ENCODE assay signal across 8 mouse cellular contexts in genomic region chr13:78181930-78182558, GRCm38 (mm10). TPM values are rescaled to one million over a fixed set of nuclear protein-coding genes. Genes with fewer than 3 reads are reported as not detected.
DNase-seq lines count a peak whose midpoint lies in the region; ATAC-seq and TF ChIP-seq lines count a peak whose summit lies in the region.

No protein-coding gene starts in this region.

- DNase-seq in gastrocnemius, adult 2 months: no peak
- no peak for DNase-seq in gastrocnemius, postnatal 4 days (ENCODE audit: low spot score in 2 of 2)
- no peak for DNase-seq in urinary bladder, postnatal 36 days (ENCODE audit: low spot score in 2 of 2)
- no peak for DNase-seq in lung, postnatal 4 days
- no peak for DNase-seq in lung, postnatal 25 days (ENCODE audit: low spot score)

- H3K36me3 ChIP-seq in megakaryocyte, embryonic 14.5 days (replicated peaks; ENCODE audit: low read length): no peaks in the 10 kb centered on the region
- H3K36me3 ChIP-seq in limb, embryonic 12.5 days: no peaks in the 10 kb centered on the region

- H3K27ac ChIP-seq in gastrocnemius, adult 2 months: no peak overlapping the region
- no peak overlapping the region for H3K27ac ChIP-seq in limb, embryonic 12.5 days

- no peak overlapping the region for H3K9ac ChIP-seq in limb, embryonic 12.5 days (replicated peaks)

- no peak for TF ChIP-seq CTCF in gastrocnemius, adult 2 months (IDR thresholded peaks at IDR 0.05)

- H3K27me3 ChIP-seq in megakaryocyte, embryonic 14.5 days (replicated peaks): peaks cover 94% of the 10 kb centered on the region
- H3K27me3 ChIP-seq in limb, embryonic 12.5 days: peaks cover 90% of the 10 kb centered on the region

- H3K4me3 ChIP-seq in gastrocnemius, adult 2 months: peak overlapping the region; percentile 51
- H3K4me3 ChIP-seq in megakaryocyte, embryonic 14.5 days (replicated peaks): peak overlapping the region; percentile 50
- H3K4me3 ChIP-seq in limb, embryonic 12.5 days (replicated peaks): 0 out of 2 replicates have a peak overlapping the region, but pooled peaks have one; percentile 9

- H3K9me3 ChIP-seq in megakaryocyte, embryonic 14.5 days: 0 out of 2 replicates have a peak, but pooled peaks cover 3% of the 10 kb centered on the region
- no peaks in the 10 kb centered on the region for H3K9me3 ChIP-seq in limb, embryonic 12.5 days

- H3K4me1 ChIP-seq in megakaryocyte, embryonic 14.5 days: peaks cover 24% of the 10 kb centered on the region
- peaks cover 21% of the 10 kb centered on the region for H3K4me1 ChIP-seq in limb, embryonic 12.5 days (replicated peaks)

- peak overlapping the region; percentile 45 for H3K4me2 ChIP-seq in limb, embryonic 12.5 days

- intact Hi-C loops in gastrocnemius, adult 2 months (cut with DNase I): loop anchor here (10.0 kb wide), 1 partner anchor 1137 kb away; no protein-coding TSS in a partner anchor

- WGBS in limb, embryonic 12.5 days: 2% methylated on average over 14 of the region's 14 CpGs

- ATAC-seq in megakaryocyte, adult 5-6 weeks (ENCODE audit: poor library complexity, severe bottlenecking): no peak
- no peak for ATAC-seq in limb, embryonic 12.5 days (ENCODE audit: insufficient number of reproducible peaks, insufficient read depth, low FRiP score, low TSS enrichment, low read depth)

RNA-seq across cellular contexts. Expression of gene Nr2f1, which starts 17.5 kb away (rescaled TPM):
- total RNA-seq in gastrocnemius, adult 2 months (2021): under 1 TPM; 0.41 to 0.56 TPM
- 1 to 10 TPM; 3.0 to 3.5 TPM for total RNA-seq in gastrocnemius, postnatal 4 days (2021)
- polyA plus RNA-seq in megakaryocyte, embryonic 14.5 days (2012; ENCODE audit: insufficient read depth, low replicate concordance): not detected in 2 replicates
- not detected in 2 replicates for total RNA-seq in megakaryocyte, adult 5-6 weeks (2015)
- not detected in 2 replicates for total RNA-seq in megakaryocyte, adult 5-6 weeks (2017)
- polyA plus RNA-seq in limb, embryonic 12.5 days (2016; fragmentation: Nextera tagmentation; extraction: Ambion mirVana): 5.7 and 6.6 TPM in 2 replicates
